Mouse (Mus musculus): ENCODE results near the gene Gm20479.

Gene Gm20479

DNA sequence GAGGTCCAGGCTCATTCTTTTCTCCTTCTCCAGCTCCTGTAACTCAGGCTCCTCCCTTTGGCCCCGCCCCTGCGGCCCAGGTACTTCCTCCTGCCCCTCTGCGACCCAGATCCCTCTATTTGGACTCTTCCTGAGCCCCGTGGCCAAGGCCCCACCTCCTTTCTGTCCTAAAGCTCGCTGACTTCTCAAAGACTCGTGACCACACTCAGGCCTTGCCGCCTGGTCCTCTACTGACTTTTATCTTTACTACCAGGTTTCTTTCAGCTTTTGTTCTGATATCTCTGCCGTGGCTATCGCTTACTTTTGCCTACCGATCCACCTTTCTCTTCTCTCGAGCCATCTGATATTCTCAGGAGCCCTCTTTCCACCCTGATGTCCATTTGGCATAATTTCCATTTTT lies 10.8 kb upstream of the Gm20479 start:
- WGBS = 60% methylated on average over 11 of the region's 11 CpGs

DNA sequence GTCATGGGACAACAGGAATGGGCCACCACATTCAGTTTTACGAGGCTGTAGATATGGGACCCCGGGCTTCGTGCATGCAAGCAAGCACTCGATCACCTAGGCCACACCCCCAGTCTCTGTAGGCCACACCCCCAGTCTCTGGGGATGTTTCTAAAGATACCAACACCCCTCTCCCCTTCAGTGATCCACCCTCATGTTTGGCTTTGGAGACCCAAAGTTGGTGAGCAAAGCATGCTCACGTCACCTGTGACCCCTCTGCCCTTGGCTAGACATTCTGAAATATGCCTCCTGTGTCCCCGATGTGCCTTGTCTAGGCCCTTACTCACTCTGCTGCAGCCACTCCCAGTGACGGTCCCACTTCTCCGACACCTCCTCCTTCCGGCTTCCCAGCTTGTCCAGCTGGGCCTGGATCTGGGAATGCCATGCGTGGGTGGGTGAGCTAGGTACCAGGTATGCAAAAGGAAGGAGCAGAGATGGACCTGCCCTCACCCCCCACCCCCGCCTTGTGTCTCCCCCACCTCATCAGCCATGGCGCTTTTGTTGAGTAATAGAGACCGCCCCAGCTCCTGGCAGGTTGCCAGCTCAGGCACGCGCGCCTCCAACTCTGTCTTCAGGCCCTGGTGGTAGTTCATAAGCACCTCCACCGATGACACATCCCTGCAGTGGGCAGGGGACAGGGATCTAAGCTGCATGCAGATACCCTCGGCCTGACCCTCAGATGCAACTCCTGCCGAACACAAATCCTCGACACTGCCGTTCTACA lies 9.0 kb upstream of the Gm20479 start:
- WGBS = 39% methylated on average over 21 of the region's 21 CpGs

DNA sequence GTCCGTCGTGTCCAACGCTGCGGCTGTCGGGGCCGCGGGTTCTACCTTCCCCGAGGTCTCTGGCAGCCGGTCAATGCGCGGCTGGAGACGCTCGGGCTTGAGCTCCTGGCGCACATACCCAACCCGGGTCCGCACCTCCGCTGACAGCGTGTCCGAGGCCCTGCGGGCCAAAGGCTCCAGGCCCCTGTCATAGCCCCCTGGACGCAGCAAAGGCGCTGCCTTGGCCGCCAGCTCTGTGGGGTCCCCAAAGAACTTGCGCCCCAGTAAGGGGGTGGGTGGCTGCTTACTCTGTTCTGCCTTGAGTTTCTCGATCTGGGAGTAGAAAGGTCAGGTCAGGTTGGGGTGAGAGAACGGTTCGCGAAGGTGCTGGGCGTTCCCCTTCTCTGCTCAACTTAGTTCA lies 7.2 kb upstream of the Gm20479 start:
- 41% methylated on average over 29 of the region's 29 CpGs for WGBS

DNA sequence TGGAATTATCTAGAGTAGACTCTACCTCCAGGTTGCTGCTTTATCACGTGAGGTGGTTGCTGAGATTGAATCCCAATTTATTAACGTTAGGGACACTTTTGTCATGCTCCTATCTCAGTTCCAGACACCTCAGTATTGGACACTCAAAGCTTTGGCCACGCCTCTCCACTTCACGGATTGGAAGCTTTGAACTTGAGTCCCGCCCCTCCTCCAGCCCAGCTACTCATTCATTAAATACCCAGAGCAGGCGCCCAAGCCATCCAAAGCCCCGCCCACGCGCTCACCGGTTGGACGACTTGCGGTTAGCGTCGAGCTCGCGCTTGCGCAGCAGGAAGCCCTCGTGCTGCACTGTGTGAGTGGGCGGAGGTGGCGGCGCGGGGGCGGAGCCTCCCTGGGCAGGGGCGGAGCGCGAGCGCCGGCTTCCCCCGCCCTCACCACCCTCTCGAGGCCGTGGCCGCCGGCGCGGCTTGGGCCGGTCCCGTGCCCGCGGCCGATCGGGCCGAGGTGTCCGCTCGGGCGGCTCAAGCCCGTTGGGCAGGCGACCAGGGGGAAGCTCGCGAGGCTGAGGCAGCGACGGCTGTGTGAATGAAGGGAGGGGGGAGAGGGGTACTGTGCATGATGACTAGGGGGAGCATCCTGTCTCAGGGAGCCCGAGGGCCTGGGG lies 4.2 kb upstream of the Gm20479 start:
- WGBS = 1% methylated on average over 52 of the region's 52 CpGs

DNA sequence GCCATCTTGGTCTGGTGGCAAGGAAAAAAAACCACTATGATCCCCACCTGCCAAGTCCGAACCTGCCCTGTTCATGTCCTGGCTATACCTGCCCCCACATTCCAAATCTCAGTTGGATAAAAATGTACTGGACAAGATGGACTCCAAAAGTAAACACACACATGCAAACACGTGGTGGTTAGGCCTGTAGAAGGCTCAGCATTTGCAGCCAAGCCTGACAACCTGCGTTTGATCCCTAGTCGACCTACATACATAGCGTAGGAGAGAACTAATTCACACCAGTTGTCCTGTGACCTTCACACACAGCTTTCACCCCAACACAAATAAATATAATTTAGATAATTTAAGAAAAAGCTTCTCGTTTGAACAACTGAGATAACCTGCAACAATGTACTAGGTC lies 3.5 kb upstream of the Gm20479 start:
- WGBS = 64% methylated on average over 6 of the region's 6 CpGs

DNA sequence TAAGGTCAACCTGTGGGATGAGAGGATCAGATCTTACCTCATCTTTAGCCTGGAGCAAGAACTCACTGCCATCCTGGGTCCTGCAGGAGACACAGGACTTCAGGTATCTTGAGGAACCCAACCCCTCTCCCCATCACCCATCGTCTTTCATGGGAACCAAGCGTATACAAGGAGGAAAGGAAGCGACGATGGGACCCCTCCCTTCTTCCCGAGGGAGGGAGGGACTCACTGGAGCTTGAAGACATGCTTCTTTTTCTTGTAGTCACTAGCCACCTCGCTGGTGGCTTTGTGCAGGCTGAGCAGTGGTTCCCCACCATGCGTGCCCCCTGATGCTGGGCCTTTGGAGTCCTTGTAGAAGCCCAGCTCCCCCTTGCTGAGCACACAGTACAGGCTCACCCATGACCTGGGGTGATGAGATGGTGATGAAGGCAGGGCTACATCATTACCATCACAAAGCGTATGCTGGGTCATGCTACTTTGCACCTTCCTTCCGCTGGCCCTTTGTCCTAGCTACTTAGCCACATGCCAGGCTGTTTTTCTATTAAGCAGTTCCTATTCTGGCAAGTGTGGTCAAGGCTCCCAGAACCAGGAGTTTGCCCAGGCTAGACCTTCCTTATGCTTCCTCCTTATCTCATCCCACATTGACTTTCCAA lies 2.6 kb upstream of the Gm20479 start:
- WGBS = 92% methylated on average over 9 of the region's 9 CpGs

DNA sequence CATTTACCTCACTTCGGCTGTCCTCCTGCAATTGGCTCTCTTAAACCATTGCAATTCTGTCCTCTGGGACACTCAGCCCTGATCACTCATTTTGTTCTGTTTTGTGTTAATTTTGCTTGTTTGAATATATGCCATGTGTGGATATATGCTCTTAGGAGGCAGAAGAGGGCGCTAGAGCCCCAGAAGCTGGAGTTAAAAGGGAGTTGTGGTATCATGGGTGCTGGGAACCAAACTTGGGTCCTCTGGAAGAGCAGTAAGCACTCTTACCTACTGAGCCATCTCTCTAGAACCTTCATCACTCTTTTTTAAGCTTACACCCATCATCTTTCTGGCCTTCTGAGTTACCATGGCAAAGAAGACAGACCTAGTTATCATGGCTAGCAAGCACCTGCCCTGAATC lies 1.9 kb upstream of the Gm20479 start:
- WGBS = 68% methylated on average over 2 of the region's 2 CpGs

DNA sequence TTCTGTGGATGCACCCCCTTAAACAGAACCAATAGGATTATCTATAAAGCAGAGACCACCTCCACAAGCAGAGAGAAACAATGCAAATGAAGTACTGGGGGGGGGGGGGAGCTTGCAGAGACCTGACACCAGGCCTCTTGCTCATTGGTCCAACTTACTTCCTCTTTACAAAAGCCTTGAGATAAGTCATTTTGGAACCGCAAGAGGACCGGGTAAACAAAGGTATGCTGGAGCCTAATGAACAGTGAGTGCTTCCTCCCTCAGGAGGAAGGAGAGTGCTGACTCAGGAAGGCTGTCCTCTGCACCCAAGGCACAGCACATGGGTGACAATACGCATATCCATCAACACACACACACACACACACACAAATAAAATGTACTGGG lies 368 bp upstream of the Gm20479 start:
- 35% methylated on average over 3 of the region's 3 CpGs for WGBS

DNA sequence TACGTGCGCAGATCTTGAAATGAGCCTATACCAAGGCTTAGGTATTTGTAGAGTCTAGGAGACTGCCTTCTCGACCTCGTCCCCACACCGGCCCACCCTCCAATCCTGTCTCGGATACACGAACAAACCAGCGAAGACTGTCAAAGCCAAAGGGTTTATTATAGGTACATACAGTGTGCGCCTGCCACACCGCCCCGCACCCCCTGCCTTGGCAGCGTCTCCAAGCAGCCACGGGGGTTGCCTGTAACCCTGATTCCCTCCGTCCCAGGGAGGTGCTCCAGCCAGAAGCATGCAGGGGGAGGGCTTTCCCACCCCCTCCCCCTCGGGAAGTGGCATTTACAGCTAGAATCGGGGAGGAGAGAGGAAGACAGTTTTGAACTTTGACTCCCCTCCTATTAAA lies 971 bp downstream of the Gm20479 start:
- WGBS = 3% methylated on average over 16 of the region's 16 CpGs

DNA sequence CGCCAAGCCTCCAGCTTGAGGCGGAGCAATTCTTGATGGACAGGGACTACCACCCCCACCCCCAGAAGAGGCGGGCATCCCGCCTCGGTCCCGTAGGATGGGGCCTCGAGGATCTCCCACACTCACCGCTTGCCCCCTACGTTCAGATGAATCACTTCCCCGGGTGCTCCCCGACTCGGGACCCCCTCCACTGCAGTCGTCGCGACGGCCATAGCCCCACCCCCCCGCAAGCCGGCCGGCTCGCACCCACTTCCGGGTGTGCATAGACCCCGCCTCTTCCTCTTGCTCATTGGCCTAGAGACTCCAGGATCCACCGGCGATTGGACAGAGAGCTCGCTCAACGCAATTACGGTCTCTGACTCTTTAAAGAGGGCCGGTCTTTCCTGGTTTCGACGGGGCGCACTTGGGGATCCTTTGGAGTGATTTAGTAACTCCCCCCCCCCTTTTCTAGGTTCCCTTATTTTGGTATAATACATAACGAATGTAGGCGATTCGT lies 1.4 kb downstream of the Gm20479 start, which contains the start of gene Shkbp1:
Shkbp1 (minus strand) TSS at position 275 of the 496 bp plus-strand sequence.
- WGBS = 2% methylated on average over 34 of the region's 34 CpGs

DNA sequence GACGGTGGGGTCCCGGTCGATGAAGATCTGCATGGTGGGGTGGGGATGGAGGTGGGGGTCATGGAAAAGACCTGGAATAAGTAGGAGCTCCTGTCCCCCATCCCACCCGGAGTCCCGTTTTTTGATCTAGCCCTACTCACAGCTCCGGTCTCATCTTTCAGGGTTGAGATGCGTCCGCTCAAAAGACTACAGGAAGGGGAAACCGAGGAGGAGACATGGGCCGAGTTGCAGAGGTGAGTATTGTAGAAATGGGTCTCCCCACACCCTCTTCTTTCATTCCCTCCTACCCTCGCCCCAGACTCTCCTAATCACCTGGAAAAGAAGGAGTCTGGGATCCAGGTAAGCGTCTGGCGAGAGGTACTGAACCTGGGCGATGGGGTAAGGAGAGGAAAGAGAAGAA lies 2.0 kb downstream of the Gm20479 start:
- WGBS = 13% methylated on average over 14 of the region's 14 CpGs

DNA sequence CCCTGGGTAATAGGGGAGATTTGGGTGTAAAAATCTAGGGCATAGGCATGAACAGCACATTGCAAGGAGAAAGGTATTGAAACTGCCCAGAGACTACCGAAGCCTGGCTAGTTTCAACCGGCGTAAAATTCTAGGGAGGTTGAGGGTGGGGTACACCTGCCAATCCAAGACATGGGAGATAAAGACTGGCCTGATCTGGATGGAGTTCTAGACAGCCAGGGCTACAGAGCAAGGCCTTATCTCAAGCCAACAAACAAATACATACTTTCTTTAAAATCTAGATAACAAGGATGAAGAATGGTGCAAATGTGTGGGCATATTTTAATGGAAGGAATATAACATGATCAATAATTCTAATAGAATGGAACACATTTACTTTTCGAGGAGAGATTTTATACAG lies 2.4 kb downstream of the Gm20479 start:
- WGBS = 45% methylated on average over 4 of the region's 4 CpGs

DNA sequence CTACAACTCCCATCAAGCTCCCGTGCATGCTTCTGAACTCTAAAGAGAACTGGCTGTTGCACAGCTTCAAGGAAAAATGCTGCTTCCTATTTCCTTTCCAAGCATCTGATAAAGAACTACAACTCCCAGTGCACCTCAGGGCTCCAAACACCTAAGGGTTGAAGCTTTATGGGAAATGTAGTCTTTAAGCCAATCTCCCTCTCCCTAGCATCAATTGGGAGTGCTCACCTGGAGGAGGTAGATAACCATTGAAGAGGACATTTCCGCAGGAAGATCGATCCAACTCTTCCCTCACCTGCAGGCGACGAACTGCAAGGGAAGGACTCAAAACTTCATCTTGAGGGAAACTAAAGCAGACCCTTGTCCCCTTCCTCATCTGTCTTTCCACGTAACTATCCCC lies 3.1 kb downstream of the Gm20479 start:
- WGBS = 45% methylated on average over 6 of the region's 6 CpGs

DNA sequence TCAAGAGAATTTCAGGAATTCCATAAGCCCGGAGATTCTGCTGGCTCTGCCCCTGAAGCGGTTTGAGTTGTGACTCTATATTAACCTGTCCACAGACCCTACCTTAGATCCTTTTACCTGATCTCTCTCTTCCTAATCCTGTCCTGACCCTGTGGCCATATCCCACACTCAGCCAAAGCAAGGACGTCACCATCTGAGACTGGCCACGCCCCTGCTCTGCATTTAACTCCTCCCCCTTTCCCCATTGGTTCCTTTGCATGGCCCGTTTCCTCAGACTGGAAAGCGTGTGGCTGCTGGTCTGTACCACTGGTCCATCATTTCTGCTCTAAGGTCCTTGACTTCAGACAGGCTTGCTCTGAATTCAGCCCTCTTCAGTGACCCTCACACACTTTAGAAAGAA lies 11.8 kb downstream of the Gm20479 start:
- WGBS = 56% methylated on average over 6 of the region's 6 CpGs

DNA sequence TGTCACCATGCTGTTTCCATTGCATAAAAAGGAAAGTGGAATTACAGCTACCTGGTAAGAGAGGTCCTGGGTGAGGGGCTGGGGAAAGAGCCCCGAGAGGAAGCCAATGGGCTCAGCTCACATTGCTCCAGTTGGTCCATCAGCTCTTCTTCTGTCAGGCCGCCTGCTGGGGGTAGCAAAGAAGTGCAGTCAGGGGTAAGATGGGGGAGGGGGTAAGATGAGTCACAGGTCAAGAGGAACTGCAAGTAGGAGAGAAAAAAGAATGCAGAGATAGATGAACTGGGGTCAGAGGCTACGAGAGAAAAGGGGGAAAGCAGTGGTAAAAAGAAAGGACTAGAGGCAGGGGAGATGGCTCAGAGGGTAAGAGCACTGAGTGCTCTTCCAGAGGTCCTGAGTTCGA lies 14.6 kb downstream of the Gm20479 start:
- 68% methylated on average over 4 of the region's 4 CpGs for WGBS

DNA sequence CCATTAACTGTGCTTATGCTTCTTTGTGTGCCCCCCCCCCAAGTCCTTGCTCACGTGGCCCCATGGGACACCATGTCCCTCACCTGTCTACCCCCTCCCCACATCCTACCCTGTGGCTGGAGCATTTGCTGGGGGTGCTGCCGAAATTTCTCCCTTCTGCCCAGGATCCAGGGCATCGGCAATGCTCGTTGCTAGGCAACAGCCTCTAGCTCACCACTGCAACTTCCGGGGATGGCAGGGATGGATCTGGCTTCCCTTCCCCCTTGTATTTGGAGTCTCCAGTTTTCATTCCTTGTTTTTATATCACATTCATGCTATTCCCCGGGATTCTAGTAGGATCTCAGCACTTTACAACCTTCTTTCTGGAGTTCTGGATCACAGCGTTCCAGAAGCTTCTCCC lies 17.7 kb downstream of the Gm20479 start:
- 15% methylated on average over 7 of the region's 7 CpGs for WGBS

DNA sequence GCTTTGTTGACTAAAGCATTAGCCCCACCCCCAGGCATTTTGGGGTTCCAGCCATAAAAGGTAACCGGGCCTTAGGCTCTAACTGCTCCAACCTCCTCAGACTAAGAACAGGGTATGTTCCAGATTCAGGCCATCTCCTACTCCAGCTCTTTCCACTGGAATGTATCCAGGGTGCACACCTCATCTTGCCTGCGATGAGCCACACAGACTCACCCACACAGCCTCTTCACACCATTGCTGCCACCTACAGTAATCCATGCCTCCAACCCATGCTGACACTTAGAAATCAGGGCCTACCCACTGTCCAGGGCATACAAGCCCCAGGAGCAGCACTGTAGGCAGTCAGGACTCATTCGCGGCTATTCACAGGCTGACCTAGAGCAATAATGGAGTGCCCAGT lies 18.1 kb downstream of the Gm20479 start:
- 41% methylated on average over 4 of the region's 4 CpGs for WGBS

DNA sequence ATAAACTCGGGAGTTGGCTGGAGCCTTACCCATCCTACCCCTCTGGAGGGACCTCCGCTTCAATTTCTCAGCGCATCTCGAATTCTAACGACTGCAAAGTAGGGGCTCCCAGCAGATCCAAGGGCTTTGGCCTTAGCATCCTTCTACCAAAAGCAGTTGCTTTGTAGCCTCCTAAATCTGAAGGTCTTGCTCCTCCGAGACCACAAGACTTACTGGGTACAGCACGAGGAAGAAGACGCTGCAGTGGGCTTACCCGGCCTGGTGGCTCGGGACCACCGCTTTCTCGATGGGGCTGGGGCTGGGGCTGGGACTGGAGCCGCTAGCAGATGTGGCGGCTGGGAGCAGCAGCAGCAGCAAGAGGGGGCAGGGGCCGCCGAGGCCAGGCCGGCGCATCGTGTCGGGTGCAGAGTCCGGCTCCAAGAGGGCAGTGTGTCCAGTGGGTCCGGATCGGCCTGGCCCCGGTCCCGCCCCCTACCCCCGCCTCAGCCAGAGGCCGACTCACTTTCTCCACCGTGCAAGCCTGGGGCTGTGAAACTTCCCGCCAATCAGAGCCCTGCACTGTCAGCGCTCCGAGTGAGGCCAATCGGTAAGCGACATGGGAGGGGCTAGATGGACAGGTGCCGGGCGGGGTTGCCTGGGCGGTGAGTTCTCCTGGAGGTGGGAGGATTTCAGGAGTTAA lies 19.9 kb downstream of the Gm20479 start, which contains the start of gene Ltbp4:
Ltbp4 (minus strand) TSS at position 518 of the 679 bp plus-strand sequence.
- WGBS = 21% methylated on average over 36 of the region's 36 CpGs

DNA sequence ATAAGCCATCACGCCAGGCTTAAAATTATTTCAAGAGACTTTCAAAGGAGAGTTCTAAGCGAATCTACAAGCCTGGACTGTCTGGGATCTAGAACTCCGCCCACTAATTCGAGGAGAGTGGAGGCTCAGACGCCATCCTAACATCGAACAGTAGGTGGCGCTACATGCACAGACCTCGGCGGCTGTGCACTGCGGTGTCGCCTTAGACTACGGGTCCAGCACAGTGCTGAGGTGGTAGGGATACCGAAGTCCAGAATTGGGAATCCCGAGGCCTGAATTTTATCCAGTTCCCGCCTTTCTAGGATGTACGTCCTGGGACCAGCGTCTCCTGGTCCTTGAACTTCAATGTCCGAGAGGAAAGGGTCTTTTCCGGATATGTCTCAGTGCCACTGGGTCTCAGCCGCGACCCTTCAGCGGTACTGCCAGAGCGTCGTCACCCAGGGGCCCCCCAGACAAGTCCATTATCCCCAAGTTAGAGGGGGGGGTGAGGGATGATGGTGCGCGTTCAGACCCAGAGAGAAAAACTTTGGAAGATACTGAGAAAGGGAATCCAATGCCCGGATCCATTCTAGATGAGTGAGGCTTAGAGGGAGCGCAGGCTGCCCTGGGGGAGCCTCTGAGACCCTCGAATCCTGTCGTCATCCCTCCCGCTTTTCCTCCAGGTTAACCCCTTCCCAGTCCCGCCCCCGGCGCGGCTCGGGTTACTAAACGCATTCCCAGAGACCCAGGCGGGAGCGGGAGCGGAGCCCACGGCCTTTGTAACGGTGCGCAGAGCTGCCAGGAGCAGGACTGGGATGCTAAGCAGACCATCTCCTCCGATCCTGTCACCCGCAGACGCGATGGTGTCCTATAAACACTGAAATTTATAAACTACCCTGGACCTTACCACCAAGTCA lies 21.0 kb downstream of the Gm20479 start:
- WGBS = 3% methylated on average over 47 of the region's 47 CpGs

DNA sequence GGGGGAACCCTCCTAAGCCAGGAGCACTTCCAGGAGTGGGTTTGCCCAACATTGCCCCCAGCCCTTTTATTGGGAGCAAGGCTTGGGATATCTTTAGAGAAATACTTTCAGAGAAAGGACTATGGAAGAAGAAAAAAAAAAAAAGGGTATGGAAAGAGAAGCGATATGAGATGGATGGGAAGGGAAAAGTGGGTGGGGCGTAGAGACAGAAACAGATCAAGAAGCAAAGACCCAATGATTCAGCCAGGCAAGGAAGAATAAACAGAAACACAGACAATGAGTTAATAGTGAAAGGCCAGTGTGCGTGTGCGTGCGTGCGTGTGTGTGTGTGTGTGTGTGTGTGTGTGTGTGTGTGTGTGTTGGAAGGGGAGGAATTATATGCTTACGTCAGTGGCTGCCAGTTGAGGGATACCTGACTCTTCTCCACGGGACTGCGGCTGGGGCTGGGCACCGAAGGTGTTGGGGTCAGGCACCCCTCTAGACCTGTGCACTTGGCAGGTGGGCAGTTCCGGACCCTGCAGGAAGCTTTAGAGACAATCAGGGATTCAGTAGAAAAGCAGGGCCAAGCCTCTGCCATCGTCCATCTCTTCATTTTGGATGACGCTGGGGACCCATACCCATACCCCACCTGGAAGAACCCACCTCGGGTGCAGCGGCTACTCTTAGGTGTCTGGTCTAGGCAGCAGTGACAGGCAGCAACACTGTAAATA lies 22.1 kb downstream of the Gm20479 start:
- 63% methylated on average over 15 of the region's 15 CpGs for WGBS

Data from cerebral cortex, adult 2 months (tissue).